Mouse (Mus musculus) embryonic fibroblast, embryonic 13.5 days (primary cell): ENCODE results near the gene P4ha3. TPM values are rescaled to one million over a fixed set of nuclear protein-coding genes. Genes with fewer than 3 reads are reported as not detected.

Experiments used
- H3K27ac ChIP-seq: 2 replicates; pipeline ENCODE4 v1.5.1; 2012; ENCODE audit warnings: low read length, control low read depth, inconsistent platforms; ENCODE audit not compliant: insufficient read depth
- H3K4me1 ChIP-seq: 2 replicates; pipeline ENCODE4 v1.6.1; 2011; ENCODE audit warnings: low read length; ENCODE audit not compliant: control insufficient read depth, insufficient read depth
- H3K4me3 ChIP-seq: 2 replicates; pipeline ENCODE4 v1.5.1; 2011; ENCODE audit warnings: mild to moderate bottlenecking, control low read depth, low read length; ENCODE audit not compliant: insufficient read depth
- CTCF ChIP-seq: IDR thresholded peaks from 2 replicates; pipeline ENCODE4 v1.5.1; 2011; ENCODE audit warnings: mild to moderate bottlenecking, control low read depth, low read length, moderate library complexity, borderline replicate concordance; ENCODE audit not compliant: insufficient read depth
- POLR2A ChIP-seq: IDR thresholded peaks from 2 replicates; pipeline ENCODE4 v1.6.1; 2011; ENCODE audit warnings: low read depth, mild to moderate bottlenecking, control low read depth, low read length, moderate library complexity
- polyA plus RNA-seq: library from polyadenylated mRNA; stranded (reverse); fragments of >200 nt; gene quantifications from 2 replicates; pipeline ENCODE4 v1.2.4, GENCODE M21; 2011; ENCODE audit warnings: low read depth; ENCODE audit not compliant: missing spikeins, insufficient read length

P4ha3 gene
- polyA plus RNA-seq, 1 experiment, result 100 TPM

DNA sequence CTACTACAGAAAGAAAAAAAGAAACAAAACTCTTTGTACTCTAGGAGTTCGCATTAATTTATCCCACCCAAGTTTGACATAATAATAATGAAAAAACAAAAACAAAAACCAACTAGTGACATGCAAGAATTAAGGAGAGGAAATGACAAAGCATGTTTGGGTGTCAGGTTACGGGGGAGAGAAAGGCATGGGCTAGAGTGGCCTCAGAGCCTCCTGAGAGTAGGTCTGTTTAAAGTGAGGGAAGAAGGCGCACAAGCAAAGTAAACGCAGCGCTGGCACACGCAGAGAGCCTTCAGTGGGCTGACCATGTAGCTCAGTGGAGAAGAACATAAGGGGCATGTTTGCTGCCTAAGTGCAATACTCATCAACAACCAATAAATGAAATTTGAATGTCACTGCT, 79.6 kb downstream of the P4ha3 start:
- no peak for TF ChIP-seq POLR2A
- TF ChIP-seq CTCF, result no peak
- no peak overlapping the region for H3K4me3 ChIP-seq
- no peak overlapping the region for H3K27ac ChIP-seq
- peaks cover 6% of the 10 kb centered on the region; the same call in 1 of the 2 replicates for H3K4me1 ChIP-seq

Other genes with a start within 250 kb of the P4ha3 start
- 19.6 and 25.6 TPM in 2 replicates for gene Pold3, start 164.0 kb upstream of the P4ha3 start, polyA plus RNA-seq
- 4.2 and 4.7 TPM in 2 replicates for gene Lipt2, start 126.2 kb upstream of the P4ha3 start, polyA plus RNA-seq
- gene Kcne3, start 109.0 kb upstream of the P4ha3 start, polyA plus RNA-seq, result not detected in 2 replicates
- gene Pgm2l1, start 58.1 kb upstream of the P4ha3 start, polyA plus RNA-seq, result 8.4 and 8.6 TPM in 2 replicates
- gene C2cd3, start 86.7 kb downstream of the P4ha3 start, polyA plus RNA-seq, result 16.2 and 24.4 TPM in 2 replicates
- gene Ppme1, start 86.8 kb downstream of the P4ha3 start, polyA plus RNA-seq, result 95.1 and 117 TPM in 2 replicates
- gene Ucp3, start 187.5 kb downstream of the P4ha3 start, polyA plus RNA-seq, result not detected in 2 replicates
- gene Ucp2, start 207.8 kb downstream of the P4ha3 start, polyA plus RNA-seq, result 11.4 and 20.1 TPM in 2 replicates
- gene Dnajb13, start 229.4 kb downstream of the P4ha3 start, polyA plus RNA-seq, result not detected in 2 replicates